Mouse (Mus musculus) NIH3T3 (cell line): ENCODE results near the gene Tmod4.
A peak's percentile ranks its signal among the peaks of the same experiment; 100 is the strongest.

ENCODE experiments used
- DNase-seq: peaks from one replicate; pipeline ENCODE4 v3.0.0-alpha.2; 2012; ENCODE audit warnings: low read depth

The Tmod4 gene

GRCm38 (mm10) chr3:95139586-95140288 lies 15.5 kb downstream of the Tmod4 start:
- DNase-seq, result no peak

GRCm38 (mm10) chr3:95140289-95140595 lies 16.0 kb downstream of the Tmod4 start:
- no peak for DNase-seq

GRCm38 (mm10) chr3:95140795-95141194 lies 16.5 kb downstream of the Tmod4 start:
- no peak for DNase-seq

- no peak for DNase-seq
Observed at GRCm38 (mm10) chr3:95141474-95141873, 17.2 kb downstream of the Tmod4 start.

GRCm38 (mm10) chr3:95141952-95142616 lies 17.8 kb downstream of the Tmod4 start, which contains the start of gene Tnfaip8l2:
TSS of gene Tnfaip8l2 (minus strand) at chr3:95142360.
- DNase-seq, result no peak

GRCm38 (mm10) chr3:95142617-95143011 lies 18.3 kb downstream of the Tmod4 start:
- peak; percentile 89 for DNase-seq

- no peak for DNase-seq
Observed at GRCm38 (mm10) chr3:95147924-95148323, 23.6 kb downstream of the Tmod4 start.

- peak; percentile 66 for DNase-seq
Observed at GRCm38 (mm10) chr3:95153874-95154273, 29.6 kb downstream of the Tmod4 start.

GRCm38 (mm10) chr3:95159511-95159986 lies 35.3 kb downstream of the Tmod4 start:
- no peak for DNase-seq

GRCm38 (mm10) chr3:95159987-95160963 lies 36.0 kb downstream of the Tmod4 start, which contains the start of gene Sema6c:
TSS of gene Sema6c (plus strand) at chr3:95160457.
- peak; percentile 94 for DNase-seq

GRCm38 (mm10) chr3:95161041-95161551 lies 36.8 kb downstream of the Tmod4 start:
- no peak for DNase-seq

GRCm38 (mm10) chr3:95161618-95162344 lies 37.5 kb downstream of the Tmod4 start:
- DNase-seq, result no peak

GRCm38 (mm10) chr3:95162345-95162628 lies 38.0 kb downstream of the Tmod4 start:
- no peak for DNase-seq

GRCm38 (mm10) chr3:95163419-95164255 lies 39.4 kb downstream of the Tmod4 start:
- no peak for DNase-seq

- DNase-seq, result no peak
Observed at GRCm38 (mm10) chr3:95164256-95164550, 39.9 kb downstream of the Tmod4 start.

- DNase-seq, result no peak
Observed at GRCm38 (mm10) chr3:95164840-95165239, 40.6 kb downstream of the Tmod4 start.

GRCm38 (mm10) chr3:95169996-95170395 lies 45.7 kb downstream of the Tmod4 start:
- DNase-seq, result no peak

GRCm38 (mm10) chr3:95171105-95171504 lies 46.8 kb downstream of the Tmod4 start:
- no peak for DNase-seq

GRCm38 (mm10) chr3:95172526-95173255 lies 48.4 kb downstream of the Tmod4 start:
- no peak for DNase-seq

GRCm38 (mm10) chr3:95173256-95173949 lies 49.1 kb downstream of the Tmod4 start:
- DNase-seq, result no peak
